Mouse (Mus musculus): ENCODE measurements around the gene Ralgps2. TPM values are rescaled to one million over a fixed set of nuclear protein-coding genes. Genes with fewer than 3 reads are reported as not detected.

Ralgps2 gene
- polyA plus RNA-seq, 1 experiment from 2014 or later: 75.8 TPM

DNA sequence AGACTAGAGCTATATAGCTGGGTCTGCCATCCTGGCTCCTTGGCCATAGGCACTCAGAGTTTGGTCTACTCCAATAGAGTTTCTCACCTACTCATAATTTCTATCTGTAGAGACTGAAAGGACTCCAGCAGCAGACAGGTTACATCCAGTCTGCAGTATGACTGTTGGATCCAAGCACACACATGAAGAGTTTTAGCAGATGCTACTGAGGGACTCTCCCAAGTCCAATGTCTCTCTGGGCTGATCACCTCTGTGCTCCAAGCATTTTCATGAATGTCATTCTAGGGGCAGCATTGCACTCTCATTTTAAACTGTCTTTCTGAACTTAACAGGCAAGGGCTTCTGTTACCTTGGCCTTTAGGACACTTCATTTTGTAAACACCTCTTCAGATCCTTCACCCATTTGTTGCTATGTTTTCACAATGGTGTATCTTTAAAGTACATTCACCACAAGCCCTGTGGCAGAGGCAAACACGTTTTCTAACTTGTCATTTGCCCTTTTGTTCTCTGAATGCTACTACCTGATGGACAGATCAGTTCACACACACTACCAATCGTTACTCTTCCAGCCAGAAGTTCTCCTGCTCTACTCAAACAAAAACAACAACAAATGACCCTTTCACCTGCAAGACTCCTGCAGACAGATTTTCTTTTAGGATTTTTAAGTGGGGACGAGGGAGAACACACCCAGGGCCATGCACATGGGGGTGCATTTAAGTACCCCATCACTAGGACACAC lies 7.2 kb downstream of the Ralgps2 start:
- no peak overlapping the region for H3K4me2 ChIP-seq (ENCODE audit: low read depth, low read length)
- H3K4me3 ChIP-seq (ENCODE audit: low read length): no peak overlapping the region
- WGBS: 29% methylated on average over 3 of the region's 3 CpGs
- no peak for ATAC-seq (ENCODE audit: low read depth)
- no peaks in the 10 kb centered on the region for H3K36me3 ChIP-seq (ENCODE audit: control insufficient read depth, insufficient read depth, low read length)
- H3K4me1 ChIP-seq (replicated peaks; ENCODE audit: control insufficient read depth, insufficient read depth, low read length): peaks cover 10% of the 10 kb centered on the region
- H3K27ac ChIP-seq (ENCODE audit: low read length): no peak overlapping the region
- no peaks in the 10 kb centered on the region for H3K9me3 ChIP-seq (ENCODE audit: control insufficient read depth, low read length)
- H3K9ac ChIP-seq (ENCODE audit: low read length): no peak overlapping the region
- H3K27me3 ChIP-seq (ENCODE audit: control insufficient read depth, insufficient read depth, low read depth, low read length): no peaks in the 10 kb centered on the region

DNA sequence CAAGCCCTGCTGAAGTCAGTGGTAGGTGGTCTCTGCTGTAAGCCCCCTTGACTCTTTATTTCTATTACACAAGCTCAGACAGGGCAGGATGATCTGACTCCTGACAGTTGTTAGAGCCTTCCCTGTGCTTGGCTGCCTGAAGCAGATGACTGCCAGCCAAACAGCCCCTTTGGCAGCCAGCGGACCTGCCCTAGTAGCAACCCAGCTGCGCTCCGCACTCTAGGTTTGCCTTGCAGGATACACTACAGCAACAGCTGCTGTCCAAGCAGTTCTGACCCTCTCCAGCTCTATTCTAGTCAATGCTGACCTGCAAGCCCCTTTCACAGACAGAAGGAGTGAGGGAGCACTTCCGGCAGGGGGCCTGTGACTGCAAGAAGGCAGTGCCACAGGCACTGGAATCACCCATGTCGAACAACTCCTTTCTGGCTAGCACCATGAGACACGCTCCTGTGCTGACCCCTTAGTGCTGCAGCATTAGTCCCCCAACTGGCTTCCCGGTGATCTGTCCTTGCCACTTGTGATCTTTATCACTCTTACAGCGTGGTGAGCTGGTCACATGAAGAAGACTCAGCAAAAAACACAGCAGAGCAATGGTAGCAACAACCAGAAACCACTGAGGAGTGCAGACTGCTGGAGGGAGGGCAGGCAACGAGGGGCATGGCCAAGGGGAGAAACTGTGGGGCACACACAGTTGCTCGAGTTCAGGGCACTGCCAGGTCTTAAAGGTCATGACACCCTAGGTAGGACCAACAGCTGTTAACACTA lies 8.1 kb downstream of the Ralgps2 start:
- Histone ChIP-seq H3K36me3 (ENCODE audit: control insufficient read depth, insufficient read depth, low read length) (no peaks in the 10 kb centered on the region), H3K4me1 (replicated peaks; ENCODE audit: control insufficient read depth, insufficient read depth, low read length) (peaks cover 10% of the 10 kb centered on the region), H3K9me3 (ENCODE audit: control insufficient read depth, low read length) (no peaks in the 10 kb centered on the region), H3K4me3 (ENCODE audit: low read length) (no peak overlapping the region), H3K9ac (ENCODE audit: low read length) (no peak overlapping the region), H3K27ac (ENCODE audit: low read length) (no peak overlapping the region), H3K4me2 (ENCODE audit: low read depth, low read length) (no peak overlapping the region), H3K27me3 (ENCODE audit: control insufficient read depth, insufficient read depth, low read depth, low read length) (no peaks in the 10 kb centered on the region)
- 54% methylated on average over 10 of the region's 10 CpGs for WGBS
- ATAC-seq (ENCODE audit: low read depth): peak; percentile 39; the same call in 1 of the 2 replicates

GRCm38 (mm10) chr1:156930263-156930662 lies 9.2 kb downstream of the Ralgps2 start:
- Histone ChIP-seq H3K4me2 (ENCODE audit: low read depth, low read length) (no peak overlapping the region), H3K4me3 (ENCODE audit: low read length) (no peak overlapping the region), H3K36me3 (ENCODE audit: control insufficient read depth, insufficient read depth, low read length) (no peaks in the 10 kb centered on the region), H3K9me3 (ENCODE audit: control insufficient read depth, low read length) (no peaks in the 10 kb centered on the region), H3K27me3 (ENCODE audit: control insufficient read depth, insufficient read depth, low read depth, low read length) (no peaks in the 10 kb centered on the region), H3K27ac (ENCODE audit: low read length) (no peak overlapping the region), H3K9ac (ENCODE audit: low read length) (no peak overlapping the region), H3K4me1 (replicated peaks; ENCODE audit: control insufficient read depth, insufficient read depth, low read length) (peaks cover 10% of the 10 kb centered on the region)
- ATAC-seq (ENCODE audit: low read depth): peak; percentile 63; the same call in 1 of the 2 replicates
- 43% methylated on average over 5 of the region's 5 CpGs for WGBS

GRCm38 (mm10) chr1:156928255-156928654 lies 11.2 kb downstream of the Ralgps2 start:
- Histone ChIP-seq H3K36me3 (ENCODE audit: control insufficient read depth, insufficient read depth, low read length) (no peaks in the 10 kb centered on the region), H3K4me3 (ENCODE audit: low read length) (no peak overlapping the region), H3K9ac (ENCODE audit: low read length) (no peak overlapping the region), H3K27ac (ENCODE audit: low read length) (no peak overlapping the region), H3K4me2 (ENCODE audit: low read depth, low read length) (no peak overlapping the region), H3K4me1 (replicated peaks; ENCODE audit: control insufficient read depth, insufficient read depth, low read length) (peaks cover 10% of the 10 kb centered on the region), H3K27me3 (ENCODE audit: control insufficient read depth, insufficient read depth, low read depth, low read length) (no peaks in the 10 kb centered on the region), H3K9me3 (ENCODE audit: control insufficient read depth, low read length) (no peaks in the 10 kb centered on the region)
- 81% methylated on average over 4 of the region's 4 CpGs for WGBS
- no peak for ATAC-seq (ENCODE audit: low read depth)

GRCm38 (mm10) chr1:156923511-156923910 lies 15.9 kb downstream of the Ralgps2 start:
- H3K36me3 ChIP-seq (ENCODE audit: control insufficient read depth, insufficient read depth, low read length): no peaks in the 10 kb centered on the region
- H3K27me3 ChIP-seq (ENCODE audit: control insufficient read depth, insufficient read depth, low read depth, low read length): no peaks in the 10 kb centered on the region
- peaks cover 9% of the 10 kb centered on the region for H3K4me1 ChIP-seq (replicated peaks; ENCODE audit: control insufficient read depth, insufficient read depth, low read length)
- WGBS: 83% methylated on average over 1 of the region's 1 CpGs
- H3K4me2 ChIP-seq (ENCODE audit: low read depth, low read length): no peak overlapping the region
- H3K9ac ChIP-seq (ENCODE audit: low read length): no peak overlapping the region
- H3K9me3 ChIP-seq (ENCODE audit: control insufficient read depth, low read length): no peaks in the 10 kb centered on the region
- H3K27ac ChIP-seq (ENCODE audit: low read length): no peak overlapping the region
- no peak overlapping the region for H3K4me3 ChIP-seq (ENCODE audit: low read length)
- no peak for ATAC-seq (ENCODE audit: low read depth)

DNA sequence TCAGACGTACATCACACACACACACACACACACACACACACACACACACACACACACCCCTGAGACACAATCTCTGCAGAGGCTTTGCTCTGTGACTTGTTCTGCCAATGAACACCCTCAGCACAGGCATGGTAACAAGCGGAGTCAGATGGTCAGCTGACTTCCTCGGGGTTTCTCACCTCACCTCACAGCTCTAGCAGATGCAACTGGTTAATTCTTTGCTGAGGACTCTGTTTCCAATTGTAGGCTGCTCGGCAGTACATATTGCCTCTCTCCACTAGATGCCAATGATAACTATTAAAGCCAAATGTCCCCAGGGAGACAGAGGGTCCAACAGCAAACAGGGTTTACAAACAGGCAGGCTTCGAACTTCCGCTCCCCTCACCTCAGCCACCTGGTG lies 16.5 kb downstream of the Ralgps2 start:
- Histone ChIP-seq H3K27ac (ENCODE audit: low read length) (no peak overlapping the region), H3K4me2 (ENCODE audit: low read depth, low read length) (no peak overlapping the region), H3K4me3 (ENCODE audit: low read length) (no peak overlapping the region), H3K36me3 (ENCODE audit: control insufficient read depth, insufficient read depth, low read length) (no peaks in the 10 kb centered on the region), H3K4me1 (replicated peaks; ENCODE audit: control insufficient read depth, insufficient read depth, low read length) (peaks cover 13% of the 10 kb centered on the region), H3K27me3 (ENCODE audit: control insufficient read depth, insufficient read depth, low read depth, low read length) (no peaks in the 10 kb centered on the region), H3K9me3 (ENCODE audit: control insufficient read depth, low read length) (no peaks in the 10 kb centered on the region), H3K9ac (ENCODE audit: low read length) (no peak overlapping the region)
- 76% methylated on average over 6 of the region's 6 CpGs for WGBS
- ATAC-seq (ENCODE audit: low read depth): no peak

GRCm38 (mm10) chr1:156921290-156921994 lies 18.0 kb downstream of the Ralgps2 start:
- WGBS: 55% methylated on average over 12 of the region's 12 CpGs
- H3K4me1 ChIP-seq (replicated peaks; ENCODE audit: control insufficient read depth, insufficient read depth, low read length): peaks cover 16% of the 10 kb centered on the region
- no peaks in the 10 kb centered on the region for H3K36me3 ChIP-seq (ENCODE audit: control insufficient read depth, insufficient read depth, low read length)
- peak; percentile 23; the same call in 1 of the 2 replicates for ATAC-seq (ENCODE audit: low read depth)
- H3K27ac ChIP-seq (ENCODE audit: low read length): no peak overlapping the region
- H3K4me2 ChIP-seq (ENCODE audit: low read depth, low read length): no peak overlapping the region
- no peaks in the 10 kb centered on the region for H3K9me3 ChIP-seq (ENCODE audit: control insufficient read depth, low read length)
- H3K4me3 ChIP-seq (ENCODE audit: low read length): no peak overlapping the region
- H3K27me3 ChIP-seq (ENCODE audit: control insufficient read depth, insufficient read depth, low read depth, low read length): no peaks in the 10 kb centered on the region
- no peak overlapping the region for H3K9ac ChIP-seq (ENCODE audit: low read length)

GRCm38 (mm10) chr1:156917460-156917859 lies 22.0 kb downstream of the Ralgps2 start:
- H3K9me3 ChIP-seq (ENCODE audit: control insufficient read depth, low read length): no peaks in the 10 kb centered on the region
- no peak overlapping the region for H3K27ac ChIP-seq (ENCODE audit: low read length)
- WGBS: 6% methylated on average over 3 of the region's 3 CpGs
- peak; percentile 44; the same call in 1 of the 2 replicates for ATAC-seq (ENCODE audit: low read depth)
- H3K9ac ChIP-seq (ENCODE audit: low read length): no peak overlapping the region
- H3K4me3 ChIP-seq (ENCODE audit: low read length): no peak overlapping the region
- H3K36me3 ChIP-seq (ENCODE audit: control insufficient read depth, insufficient read depth, low read length): no peaks in the 10 kb centered on the region
- no peak overlapping the region for H3K4me2 ChIP-seq (ENCODE audit: low read depth, low read length)
- peaks cover 21% of the 10 kb centered on the region for H3K4me1 ChIP-seq (replicated peaks; ENCODE audit: control insufficient read depth, insufficient read depth, low read length)
- H3K27me3 ChIP-seq (ENCODE audit: control insufficient read depth, insufficient read depth, low read depth, low read length): no peaks in the 10 kb centered on the region

DNA sequence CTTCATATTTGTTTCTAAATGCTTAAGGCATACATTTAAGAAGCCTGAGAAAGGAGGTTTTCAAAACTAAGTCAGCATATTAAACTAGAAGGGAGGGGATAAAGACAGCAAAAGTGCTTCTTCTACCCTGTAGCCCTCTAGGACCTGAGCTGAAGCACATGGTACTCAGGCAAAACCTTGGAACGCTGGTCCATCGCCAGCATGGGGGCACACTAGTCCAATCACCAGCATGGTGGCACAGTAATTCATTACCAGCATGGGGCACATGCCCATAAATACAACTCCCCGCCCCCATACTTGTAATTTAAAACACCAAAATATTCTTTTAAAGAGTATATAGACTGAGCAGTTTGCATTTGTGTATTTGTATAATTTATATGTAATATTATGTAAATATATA lies 23.1 kb downstream of the Ralgps2 start:
- ATAC-seq (ENCODE audit: low read depth): no peak
- H3K27me3 ChIP-seq (ENCODE audit: control insufficient read depth, insufficient read depth, low read depth, low read length): no peaks in the 10 kb centered on the region
- no peak overlapping the region for H3K9ac ChIP-seq (ENCODE audit: low read length)
- H3K9me3 ChIP-seq (ENCODE audit: control insufficient read depth, low read length): no peaks in the 10 kb centered on the region
- no peaks in the 10 kb centered on the region for H3K36me3 ChIP-seq (ENCODE audit: control insufficient read depth, insufficient read depth, low read length)
- H3K4me3 ChIP-seq (ENCODE audit: low read length): no peak overlapping the region
- WGBS: 79% methylated on average over 3 of the region's 3 CpGs
- H3K27ac ChIP-seq (ENCODE audit: low read length): no peak overlapping the region
- H3K4me1 ChIP-seq (replicated peaks; ENCODE audit: control insufficient read depth, insufficient read depth, low read length): peaks cover 15% of the 10 kb centered on the region; the same call in 1 of the 2 replicates
- H3K4me2 ChIP-seq (ENCODE audit: low read depth, low read length): no peak overlapping the region

Data from lung, embryonic 16.5 days (tissue).